Mouse (Mus musculus): ENCODE data around the gene Serpina3j.

DNA sequence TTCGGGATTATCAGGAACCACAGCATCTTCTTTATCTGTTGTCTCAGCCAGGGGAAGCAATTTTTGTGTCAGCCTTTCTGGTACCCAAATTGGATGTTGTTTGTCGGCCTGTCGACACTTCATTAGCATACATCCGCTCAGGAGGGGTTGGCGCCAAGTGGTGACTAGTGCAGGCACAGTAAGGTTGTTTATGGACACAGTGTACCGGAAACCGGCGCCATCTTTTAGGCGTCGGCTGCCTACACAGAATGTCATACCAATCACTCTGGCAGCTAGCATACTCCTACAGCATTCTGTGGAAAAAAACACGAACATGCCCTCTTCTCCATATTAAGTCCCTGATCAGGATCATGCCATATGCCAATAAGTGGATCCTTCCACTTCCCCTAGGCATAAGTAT is 31.0 kb upstream of the Serpina3j start:
- TF ChIP-seq CTCF (conservative IDR thresholded peaks at IDR 0.05; ENCODE audit: low read length) (no peak), NANOG (IDR thresholded peaks at IDR 0.05; ENCODE audit: borderline replicate concordance, low read length) (no peak)

All from E14TG2a.4 (cell line).